ENCODE assay signal across 8 mouse cellular contexts in genomic region chr19:29683844-29684540, GRCm38 (mm10). TPM values are rescaled to one million over a fixed set of nuclear protein-coding genes. Genes with fewer than 3 reads are reported as not detected.
DNase-seq lines count a peak whose midpoint lies in the region; ATAC-seq and TF ChIP-seq lines count a peak whose summit lies in the region.

No protein-coding gene starts in this region.

- H3K27ac ChIP-seq in hindbrain, postnatal 0 days, result no peak overlapping the region
- H3K27ac ChIP-seq in midbrain, embryonic 15.5 days, result no peak overlapping the region

- H3K9me3 ChIP-seq in hindbrain, postnatal 0 days (ENCODE audit: low read length), result no peaks in the 10 kb centered on the region
- no peaks in the 10 kb centered on the region for H3K9me3 ChIP-seq in midbrain, embryonic 15.5 days

- ATAC-seq in frontal cortex, adult (ENCODE audit: low TSS enrichment), result peak; percentile 96
- ATAC-seq in hindbrain, postnatal 0 days, result peak; percentile 70; the same call in 1 of the 2 replicates
- peak; percentile 62; the same call in 1 of the 2 replicates for ATAC-seq in midbrain, embryonic 15.5 days (replicated peaks)

- WGBS in hindbrain, postnatal 0 days, result 50% methylated on average over 16 of the region's 16 CpGs
- 53% methylated on average over 16 of the region's 16 CpGs for WGBS in midbrain, embryonic 15.5 days

- H3K36me3 ChIP-seq in hindbrain, postnatal 0 days (ENCODE audit: insufficient read depth, low read length), result no peaks in the 10 kb centered on the region
- no peaks in the 10 kb centered on the region for H3K36me3 ChIP-seq in midbrain, embryonic 15.5 days (replicated peaks)

- H3K27me3 ChIP-seq in hindbrain, postnatal 0 days (ENCODE audit: insufficient read depth, low read length), result no peaks in the 10 kb centered on the region
- H3K27me3 ChIP-seq in midbrain, embryonic 15.5 days (replicated peaks), result no peaks in the 10 kb centered on the region

- TF ChIP-seq CTCF in hindbrain, postnatal 0 days (IDR thresholded peaks at IDR 0.05; ENCODE audit: low read depth), result peak; percentile 89

- peak; percentile 88 for DNase-seq in layer of hippocampus, adult 11-12 months (ENCODE audit: low spot score)
- no peak for DNase-seq in layer of hippocampus, adult 9-10 months (ENCODE audit: low spot score)
- DNase-seq in cerebellum, adult 18-20 months, result peak; percentile 82 to 89
- DNase-seq in hindbrain, postnatal 0 days (ENCODE audit: low spot score), result peak; percentile 92
- peak; percentile 80 to 91 for DNase-seq in left cerebral cortex, postnatal 14 days (ENCODE audit: low spot score in 2 of 2)
- DNase-seq in spleen, postnatal 10 days (ENCODE audit: low spot score in 2 of 2), result peak; percentile 61 to 87

- no peaks in the 10 kb centered on the region for H3K4me1 ChIP-seq in hindbrain, postnatal 0 days (ENCODE audit: insufficient read depth, low read length)
- no peaks in the 10 kb centered on the region for H3K4me1 ChIP-seq in midbrain, embryonic 15.5 days

- H3K4me3 ChIP-seq in hindbrain, postnatal 0 days (ENCODE audit: low read length), result no peak overlapping the region
- no peak overlapping the region for H3K4me3 ChIP-seq in midbrain, embryonic 15.5 days

- no peak overlapping the region for H3K9ac ChIP-seq in hindbrain, postnatal 0 days (replicated peaks; ENCODE audit: low read length)
- no peak overlapping the region for H3K9ac ChIP-seq in midbrain, embryonic 15.5 days

- intact Hi-C loops in left cerebral cortex, postnatal 14 days (cut with DNase I), result loop anchor here (1.0 to 5.0 kb wide), 2 partner anchors 137 to 293 kb away; no protein-coding TSS in a partner anchor

- H3K4me2 ChIP-seq in hindbrain, postnatal 0 days (ENCODE audit: low read depth, low read length), result no peak overlapping the region
- H3K4me2 ChIP-seq in midbrain, embryonic 15.5 days, result no peak overlapping the region

RNA-seq across cellular contexts. Expression of gene Mlana, which starts 13.6 kb away (rescaled TPM):
- not detected in 2 replicates for total RNA-seq in hindbrain, postnatal 0 days (2014; rRNA removed)
- not detected in 2 replicates for polyA plus RNA-seq in hindbrain, postnatal 0 days (2015; fragmentation: Nextera tagmentation; extraction: Ambion mirVana)
- under 1 TPM; 0.66 to 0.76 TPM for total RNA-seq in left cerebral cortex, postnatal 14 days (2021)
- polyA plus RNA-seq in midbrain, embryonic 15.5 days (2015; fragmentation: Nextera tagmentation; extraction: Ambion mirVana), result not detected in 2 replicates

RNA-seq across cellular contexts. Expression of gene Ermp1, which starts 35.8 kb away (rescaled TPM):
- 22.5 and 28.7 TPM in 2 replicates for total RNA-seq in hindbrain, postnatal 0 days (2014; rRNA removed)
- polyA plus RNA-seq in hindbrain, postnatal 0 days (2015; fragmentation: Nextera tagmentation; extraction: Ambion mirVana), result 10.9 and 11.4 TPM in 2 replicates
- 10 to 100 TPM; 38.4 to 39.9 TPM for total RNA-seq in left cerebral cortex, postnatal 14 days (2021)
- 9.0 and 9.2 TPM in 2 replicates for polyA plus RNA-seq in midbrain, embryonic 15.5 days (2015; fragmentation: Nextera tagmentation; extraction: Ambion mirVana)
